Mouse (Mus musculus): ENCODE measurements around the gene Lrrc61. TPM values are rescaled to one million over a fixed set of nuclear protein-coding genes. Genes with fewer than 3 reads are reported as not detected.

Gene Lrrc61
- polyA plus RNA-seq, 1 experiment from 2014 or later, result 17.2 TPM

DNA sequence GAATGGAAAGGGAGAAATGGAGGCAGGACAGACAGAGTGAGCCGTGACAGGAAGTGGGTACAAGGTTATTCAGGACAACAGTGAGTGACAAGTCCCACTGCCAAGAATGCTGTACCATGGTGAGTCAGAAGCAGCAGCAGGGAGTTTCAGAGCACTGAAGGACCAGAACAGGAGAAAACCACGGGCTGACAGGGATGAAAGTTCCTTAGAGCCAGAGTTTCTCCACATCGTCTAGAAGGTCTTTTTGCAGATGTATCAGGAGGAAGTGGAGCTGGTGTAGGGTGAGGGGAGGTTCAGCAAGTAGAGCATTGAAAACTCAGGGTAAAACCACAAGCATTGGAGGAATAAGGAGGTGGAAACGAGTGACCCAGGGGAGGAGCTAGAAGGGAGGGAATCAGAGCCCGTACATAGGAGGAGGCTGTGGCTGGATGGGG, 24.6 kb downstream of the Lrrc61 start:
- Histone ChIP-seq H3K4me3 (no peak overlapping the region), H3K27ac (no peak overlapping the region), H3K27me3 (ENCODE audit: low read depth, poor library complexity, severe bottlenecking) (no peaks in the 10 kb centered on the region), H3K9me3 (replicated peaks) (no peaks in the 10 kb centered on the region), H3K36me3 (no peaks in the 10 kb centered on the region), H3K4me1 (peaks cover 6% of the 10 kb centered on the region; the same call in 1 of the 2 replicates)
- 36% methylated on average over 5 of the region's 5 CpGs for WGBS
- DNase-seq (ENCODE audit: low spot score), result no peak

DNA sequence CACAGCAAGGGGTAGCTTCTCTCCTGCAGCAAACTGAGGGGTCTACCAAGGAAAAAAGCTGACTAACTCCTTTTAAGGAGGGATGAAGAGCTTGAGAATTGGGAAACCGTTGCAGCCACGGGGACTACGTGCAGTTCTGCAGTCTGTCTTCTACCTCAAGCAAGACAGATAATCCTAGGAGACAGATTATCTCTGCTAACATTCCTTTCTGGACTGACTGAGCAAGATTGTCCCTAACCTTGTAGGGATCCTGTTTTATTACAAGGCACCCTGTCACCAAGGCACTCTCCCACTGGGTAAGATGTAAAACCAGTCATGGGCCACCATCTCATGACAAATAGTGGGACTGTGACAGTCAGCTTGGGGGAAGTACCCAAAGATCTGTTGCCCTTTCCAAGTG, 26.7 kb downstream of the Lrrc61 start:
- Histone ChIP-seq H3K27me3 (ENCODE audit: low read depth, poor library complexity, severe bottlenecking) (no peaks in the 10 kb centered on the region), H3K27ac (no peak overlapping the region), H3K4me1 (peaks cover 6% of the 10 kb centered on the region; the same call in 1 of the 2 replicates), H3K36me3 (no peaks in the 10 kb centered on the region), H3K9me3 (replicated peaks) (no peaks in the 10 kb centered on the region), H3K4me3 (no peak overlapping the region)
- no peak for DNase-seq (ENCODE audit: low spot score)
- WGBS, result 66% methylated on average over 3 of the region's 3 CpGs

DNA sequence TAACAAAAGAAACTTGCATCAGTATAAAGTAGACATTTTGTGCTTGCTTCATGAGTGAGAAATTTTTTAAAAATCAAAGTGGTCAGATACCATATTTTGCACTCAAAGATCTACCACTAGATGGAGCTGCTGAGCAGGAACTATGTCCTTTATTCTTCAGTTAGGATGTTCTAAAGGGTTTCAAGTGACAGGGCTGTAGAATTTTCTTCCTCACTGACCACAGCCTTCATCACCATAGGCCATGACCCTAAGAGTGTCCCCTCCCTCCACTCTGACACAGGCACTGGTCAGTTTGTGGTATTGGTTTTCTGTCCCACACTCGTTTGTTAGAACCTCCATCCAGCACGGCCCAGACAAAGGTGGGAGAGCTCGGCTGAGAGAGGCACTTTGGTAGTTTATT, 27.4 kb downstream of the Lrrc61 start:
- H3K36me3 ChIP-seq, result no peaks in the 10 kb centered on the region
- no peaks in the 10 kb centered on the region for H3K27me3 ChIP-seq (ENCODE audit: low read depth, poor library complexity, severe bottlenecking)
- H3K4me3 ChIP-seq, result no peak overlapping the region
- no peaks in the 10 kb centered on the region for H3K9me3 ChIP-seq (replicated peaks)
- no peak overlapping the region for H3K27ac ChIP-seq
- DNase-seq (ENCODE audit: low spot score), result no peak
- peaks cover 6% of the 10 kb centered on the region; the same call in 1 of the 2 replicates for H3K4me1 ChIP-seq
- 83% methylated on average over 3 of the region's 3 CpGs for WGBS

DNA sequence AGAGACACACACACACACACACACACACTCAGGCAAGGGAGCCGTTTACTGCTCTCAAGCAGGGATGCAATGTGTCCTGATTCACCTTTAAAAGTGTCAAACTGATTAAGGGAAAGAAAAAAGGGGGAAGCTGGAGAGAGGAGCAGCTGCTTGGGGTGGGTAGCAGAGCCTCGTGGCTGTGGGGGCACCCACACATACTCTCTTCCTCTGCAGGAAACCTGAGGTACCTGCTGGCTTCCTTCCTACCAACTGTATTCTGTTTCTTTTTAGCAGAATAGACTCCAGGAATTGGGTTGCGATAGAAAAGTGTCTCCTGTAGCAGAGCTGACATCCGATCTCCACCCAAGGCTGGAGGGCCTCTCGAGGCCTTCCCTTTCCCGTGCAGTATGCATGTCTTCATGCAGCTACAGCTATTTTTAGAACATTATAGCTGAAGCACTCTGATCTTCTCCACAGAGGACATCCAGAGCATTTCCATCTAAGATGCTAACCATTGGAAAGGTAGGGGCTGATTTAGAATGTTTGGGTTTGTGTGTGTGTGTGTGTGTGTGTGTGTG, 34.7 kb downstream of the Lrrc61 start, which contains the start of gene Gm45021:
TSS of gene Gm45021 (plus strand) at position 417 of the 557 bp plus-strand sequence.
- Histone ChIP-seq H3K27ac (no peak within 1 kb of the TSS), H3K4me1 (peaks cover 19% of the 10 kb centered on the region), H3K36me3 (no peaks in the 10 kb centered on the region), H3K27me3 (ENCODE audit: low read depth, poor library complexity, severe bottlenecking) (no peaks in the 10 kb centered on the region), H3K4me3 (no peak within 1 kb of the TSS), H3K9me3 (replicated peaks) (no peaks in the 10 kb centered on the region)
- no peak for DNase-seq (ENCODE audit: low spot score)
- 53% methylated on average over 6 of the region's 6 CpGs for WGBS

DNA sequence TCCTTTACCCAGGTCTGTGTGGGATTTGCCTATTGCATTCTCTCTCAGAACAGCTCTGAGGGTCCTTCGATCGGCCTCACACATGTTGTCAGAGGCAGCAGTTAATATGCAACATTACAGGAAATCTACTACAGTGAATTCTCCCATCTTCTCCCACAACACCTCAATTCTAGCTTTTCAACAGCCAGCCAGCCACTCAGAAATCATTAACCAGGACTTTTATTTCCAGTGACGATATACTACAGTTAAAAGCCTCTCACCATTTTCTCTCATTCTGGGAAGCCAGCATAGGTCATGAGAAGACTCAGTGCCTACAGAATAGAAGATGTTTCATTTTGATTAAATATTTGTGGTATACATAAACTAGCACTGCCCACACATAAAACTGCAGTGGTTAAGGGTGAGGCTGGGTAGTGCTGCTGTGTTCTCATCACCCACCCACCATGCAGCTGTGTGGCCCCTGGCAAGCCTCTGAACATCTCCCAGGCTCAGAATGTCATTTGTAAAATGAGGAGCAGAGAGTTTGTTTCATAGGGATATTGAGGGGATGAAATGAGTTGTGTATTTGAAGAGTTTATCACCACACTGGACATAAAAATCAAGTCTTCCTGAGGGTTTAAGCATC, 36.7 kb downstream of the Lrrc61 start:
- Histone ChIP-seq H3K36me3 (peaks cover 15% of the 10 kb centered on the region), H3K27ac (no peak overlapping the region), H3K9me3 (replicated peaks) (peaks cover 5% of the 10 kb centered on the region), H3K4me1 (peaks cover 32% of the 10 kb centered on the region), H3K27me3 (ENCODE audit: low read depth, poor library complexity, severe bottlenecking) (no peaks in the 10 kb centered on the region), H3K4me3 (no peak overlapping the region)
- no peak for DNase-seq (ENCODE audit: low spot score)
- 91% methylated on average over 3 of the region's 3 CpGs for WGBS

DNA sequence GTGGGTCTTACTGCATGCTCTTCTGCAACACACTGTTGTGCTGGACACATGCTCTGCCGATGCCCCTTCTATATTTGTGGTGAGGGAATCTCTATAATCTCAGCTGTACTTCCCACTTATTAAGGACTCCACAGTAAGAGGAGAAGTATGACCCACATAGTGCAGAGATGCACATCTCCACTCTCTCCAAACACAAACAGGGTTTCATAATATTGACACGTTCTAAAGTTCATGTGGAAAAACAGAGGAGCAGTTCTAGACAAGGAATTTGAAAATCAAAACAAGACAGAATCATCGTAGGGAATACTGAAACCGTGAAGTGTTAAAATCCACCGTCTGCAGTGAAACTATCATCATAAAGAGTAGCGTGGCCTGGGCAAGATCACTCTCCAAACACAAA, 37.3 kb downstream of the Lrrc61 start:
- WGBS, result 91% methylated on average over 6 of the region's 6 CpGs
- no peaks in the 10 kb centered on the region for H3K27me3 ChIP-seq (ENCODE audit: low read depth, poor library complexity, severe bottlenecking)

DNA sequence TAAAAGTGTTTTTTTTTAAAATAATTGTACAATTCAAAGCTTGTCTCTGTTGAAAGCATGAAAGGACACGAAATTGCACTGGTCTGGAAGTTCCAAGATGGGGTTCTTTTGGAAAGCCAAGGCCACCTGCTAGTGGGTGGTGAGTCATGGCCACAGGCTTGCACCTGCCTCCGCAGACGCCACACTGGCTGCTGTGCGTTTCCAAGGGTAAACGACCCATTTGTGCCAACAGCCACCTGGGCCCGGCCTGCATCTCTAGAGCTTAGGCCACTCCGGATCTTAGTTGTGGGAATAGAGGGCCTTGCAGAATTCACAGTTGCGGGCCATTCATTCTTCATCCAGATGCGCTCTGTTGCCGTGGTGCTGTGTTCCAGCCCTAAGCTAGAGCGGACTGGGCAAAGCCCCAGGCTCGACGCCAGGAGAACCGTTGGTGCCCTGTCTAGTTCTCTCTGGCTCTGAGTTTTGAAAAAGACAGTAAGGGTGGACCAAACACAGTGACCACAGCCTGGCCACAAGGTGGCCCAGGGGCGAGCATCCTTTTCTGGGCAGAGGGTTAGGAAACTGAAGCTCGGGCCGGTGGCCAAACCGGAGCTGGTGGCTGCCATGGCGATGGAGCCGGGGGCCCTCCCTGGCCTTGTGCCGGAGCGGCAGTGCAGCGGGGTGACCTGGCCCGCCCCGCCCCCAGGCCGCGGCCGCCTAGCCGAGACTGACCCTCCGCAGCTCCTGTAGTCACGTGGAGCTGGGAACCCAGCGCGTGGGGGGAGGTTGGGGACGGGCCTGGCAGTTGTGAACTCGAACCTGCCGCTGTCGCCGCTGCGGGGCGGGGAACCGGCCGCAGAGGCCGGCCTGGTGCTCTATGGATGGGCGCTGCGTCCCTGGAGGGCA, 38.8 kb downstream of the Lrrc61 start, which contains the start of the genes Repin1 and Gm44965:
TSS of gene Repin1 (plus strand) at position 726 of the 885 bp plus-strand sequence.
TSS of gene Gm44965 (plus strand) at position 784 of the 885 bp plus-strand sequence.
- DNase-seq (ENCODE audit: low spot score), result peak; percentile 95
- H3K27me3 ChIP-seq (ENCODE audit: low read depth, poor library complexity, severe bottlenecking), result no peaks in the 10 kb centered on the region
- 7% methylated on average over 45 of the region's 45 CpGs for WGBS
- H3K4me1 ChIP-seq, result peaks cover 32% of the 10 kb centered on the region
- H3K27ac ChIP-seq, result peak within 1 kb of the TSS; percentile 97
- H3K9me3 ChIP-seq (replicated peaks), result peaks cover 22% of the 10 kb centered on the region
- H3K36me3 ChIP-seq, result peaks cover 35% of the 10 kb centered on the region
- peak within 1 kb of the TSS; percentile 90 for H3K4me3 ChIP-seq

More for the DNA sequence above, 37.3 kb downstream of the Lrrc61 start:
- no peak for DNase-seq (ENCODE audit: low spot score)
- peaks cover 20% of the 10 kb centered on the region for H3K36me3 ChIP-seq
- no peak overlapping the region for H3K27ac ChIP-seq
- peaks cover 10% of the 10 kb centered on the region for H3K9me3 ChIP-seq (replicated peaks)
- H3K4me3 ChIP-seq, result no peak overlapping the region
- peaks cover 32% of the 10 kb centered on the region for H3K4me1 ChIP-seq

DNA sequence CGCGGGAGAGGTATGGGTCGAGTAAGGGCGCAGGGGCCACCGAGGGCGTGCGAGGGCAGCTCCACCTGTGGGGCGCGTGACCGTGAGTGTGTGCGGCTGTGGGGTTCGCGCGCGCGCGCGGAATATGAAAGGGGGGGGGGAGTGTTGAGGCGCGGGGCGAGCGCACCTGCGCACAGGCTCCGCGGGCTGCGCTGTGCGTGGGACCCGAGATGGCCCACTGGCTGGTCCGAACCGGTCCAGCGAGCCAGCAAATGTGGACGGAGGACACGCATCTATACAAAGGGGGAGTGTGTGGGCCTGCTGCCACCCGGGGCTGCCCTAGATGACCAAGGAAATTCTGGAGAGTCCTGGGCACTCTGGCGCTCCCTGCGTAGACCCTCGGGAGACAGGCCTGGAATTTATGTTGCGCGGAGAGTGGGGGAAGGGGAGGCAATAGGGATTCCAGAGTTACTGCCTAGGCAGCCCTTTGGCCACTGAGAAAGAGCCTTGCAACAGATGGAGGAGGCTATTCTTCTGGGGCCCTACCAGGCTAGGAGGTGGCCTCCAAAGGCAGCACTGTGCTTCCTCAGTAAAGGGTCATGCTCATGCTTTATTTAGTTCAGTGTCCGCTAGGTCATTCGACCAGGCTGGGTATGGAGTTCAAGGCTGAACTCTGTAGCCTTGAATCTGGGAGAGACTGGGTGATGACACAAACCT, 39.6 kb downstream of the Lrrc61 start:
- Histone ChIP-seq H3K27ac (peak overlapping the region; percentile 97), H3K36me3 (peaks cover 43% of the 10 kb centered on the region), H3K4me1 (peaks cover 30% of the 10 kb centered on the region), H3K9me3 (replicated peaks) (peaks cover 22% of the 10 kb centered on the region), H3K27me3 (ENCODE audit: low read depth, poor library complexity, severe bottlenecking) (no peaks in the 10 kb centered on the region), H3K4me3 (peak overlapping the region; percentile 90)
- DNase-seq (ENCODE audit: low spot score), result peak; percentile 75
- 1% methylated on average over 41 of the region's 41 CpGs for WGBS

DNA sequence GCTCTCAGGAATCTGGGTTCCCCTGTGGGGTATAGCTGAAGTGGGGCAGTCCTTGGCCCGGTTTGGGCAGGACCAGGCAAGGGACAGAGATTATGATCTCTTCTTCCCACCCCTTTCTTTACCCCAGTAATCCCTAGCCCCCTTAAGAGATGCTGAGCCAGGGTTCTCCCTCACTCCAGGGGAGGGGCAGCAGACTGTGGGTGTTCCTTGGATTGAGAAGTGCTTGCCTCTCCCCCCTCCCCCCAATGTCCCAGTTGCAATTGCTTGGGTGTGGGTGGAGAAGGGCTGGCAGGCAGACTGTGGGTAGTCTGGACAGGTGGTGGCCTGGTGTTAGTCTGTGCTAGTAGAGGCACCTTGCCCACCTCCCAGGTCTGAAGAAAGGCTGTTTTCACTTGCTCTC, 40.7 kb downstream of the Lrrc61 start:
- no peak for DNase-seq (ENCODE audit: low spot score)
- peaks cover 22% of the 10 kb centered on the region for H3K9me3 ChIP-seq (replicated peaks)
- H3K36me3 ChIP-seq, result peaks cover 54% of the 10 kb centered on the region
- H3K27me3 ChIP-seq (ENCODE audit: low read depth, poor library complexity, severe bottlenecking), result no peaks in the 10 kb centered on the region
- WGBS, result 60% methylated on average over 1 of the region's 1 CpGs
- peak overlapping the region; percentile 90 for H3K4me3 ChIP-seq
- H3K27ac ChIP-seq, result peak overlapping the region; percentile 97
- peaks cover 25% of the 10 kb centered on the region for H3K4me1 ChIP-seq

DNA sequence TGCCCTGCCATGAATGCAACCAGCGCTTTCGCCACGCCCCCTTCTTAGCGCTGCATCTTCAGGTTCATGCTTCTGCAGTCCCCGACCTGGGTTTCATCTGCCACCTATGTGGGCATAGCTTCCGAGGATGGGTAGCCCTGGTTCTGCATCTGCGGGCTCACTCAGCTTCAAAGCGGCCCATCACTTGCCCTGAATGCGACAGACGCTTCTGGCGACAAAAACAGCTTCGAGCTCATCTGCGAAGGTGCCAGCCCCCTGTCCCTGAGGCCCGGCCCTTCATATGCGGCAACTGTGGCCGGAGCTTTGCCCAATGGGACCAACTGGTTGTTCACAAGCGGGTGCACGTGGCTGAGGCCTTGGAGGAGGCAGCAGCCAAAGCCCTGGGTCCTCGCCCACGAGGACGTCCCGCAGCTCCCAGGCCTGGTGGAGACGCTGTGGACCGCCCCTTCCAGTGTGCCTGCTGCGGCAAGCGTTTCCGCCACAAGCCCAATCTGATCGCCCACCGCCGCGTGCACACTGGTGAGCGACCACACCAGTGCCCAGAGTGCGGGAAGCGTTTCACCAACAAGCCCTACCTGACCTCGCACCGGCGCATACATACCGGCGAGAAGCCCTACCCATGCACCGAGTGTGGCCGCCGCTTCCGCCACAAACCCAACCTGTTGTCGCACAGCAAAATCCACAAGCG, 42.1 kb downstream of the Lrrc61 start:
- WGBS, result 94% methylated on average over 45 of the region's 45 CpGs
- peaks cover 22% of the 10 kb centered on the region for H3K9me3 ChIP-seq (replicated peaks)
- no peaks in the 10 kb centered on the region for H3K27me3 ChIP-seq (ENCODE audit: low read depth, poor library complexity, severe bottlenecking)
- peaks cover 35% of the 10 kb centered on the region for H3K4me1 ChIP-seq
- DNase-seq (ENCODE audit: low spot score), result no peak
- peaks cover 58% of the 10 kb centered on the region for H3K36me3 ChIP-seq
- H3K27ac ChIP-seq, result 0 out of 2 replicates have a peak overlapping the region, but pooled peaks have one; percentile 20
- 0 out of 2 replicates have a peak overlapping the region, but pooled peaks have one; percentile 12 for H3K4me3 ChIP-seq

DNA sequence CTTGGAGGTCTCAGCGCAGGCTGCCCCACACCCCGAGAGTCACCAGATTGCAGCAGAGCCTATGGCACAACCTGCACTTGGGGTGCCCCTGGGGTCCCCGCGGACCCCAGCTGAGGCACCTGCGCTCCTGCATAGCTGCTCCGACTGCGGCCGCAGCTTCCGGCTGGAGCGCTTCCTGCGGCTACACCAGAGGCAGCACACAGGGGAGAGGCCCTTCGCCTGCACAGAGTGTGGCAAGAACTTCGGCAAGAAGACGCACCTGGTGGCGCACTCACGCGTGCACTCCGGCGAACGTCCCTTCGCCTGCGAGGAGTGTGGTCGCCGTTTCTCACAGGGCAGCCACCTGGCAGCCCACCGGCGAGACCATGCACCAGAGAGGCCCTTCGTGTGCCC, 42.6 kb downstream of the Lrrc61 start:
- no peak for DNase-seq (ENCODE audit: low spot score)
- H3K27me3 ChIP-seq (ENCODE audit: low read depth, poor library complexity, severe bottlenecking), result no peaks in the 10 kb centered on the region
- H3K36me3 ChIP-seq, result peaks cover 58% of the 10 kb centered on the region
- H3K4me1 ChIP-seq, result peaks cover 38% of the 10 kb centered on the region
- no peak overlapping the region for H3K27ac ChIP-seq
- peaks cover 22% of the 10 kb centered on the region for H3K9me3 ChIP-seq (replicated peaks)
- WGBS, result 96% methylated on average over 27 of the region's 27 CpGs
- 0 out of 2 replicates have a peak overlapping the region, but pooled peaks have one; percentile 12 for H3K4me3 ChIP-seq

DNA sequence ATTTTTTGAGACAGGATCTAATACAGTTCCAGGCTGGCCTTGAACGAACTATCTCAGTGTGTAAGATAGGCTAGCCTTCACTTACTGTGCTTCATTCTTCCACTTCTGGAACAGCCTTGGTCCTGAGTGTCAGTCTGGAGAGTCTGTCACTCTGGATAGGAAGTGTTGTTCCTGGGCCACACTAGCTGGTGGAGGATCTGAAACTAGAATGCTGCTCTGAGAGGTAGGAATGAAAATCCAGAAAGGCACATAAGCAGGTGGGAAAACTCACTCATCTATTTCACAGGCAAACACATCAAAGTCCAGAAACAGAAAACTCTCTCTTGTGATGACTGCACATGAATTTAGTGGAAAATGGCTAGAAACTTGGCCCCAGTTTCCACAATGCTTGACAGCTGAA, 46.0 kb downstream of the Lrrc61 start:
- peaks cover 22% of the 10 kb centered on the region for H3K9me3 ChIP-seq (replicated peaks)
- H3K4me3 ChIP-seq, result no peak overlapping the region
- 95% methylated on average over 1 of the region's 1 CpGs for WGBS
- no peak for DNase-seq (ENCODE audit: low spot score)
- no peaks in the 10 kb centered on the region for H3K27me3 ChIP-seq (ENCODE audit: low read depth, poor library complexity, severe bottlenecking)
- peaks cover 23% of the 10 kb centered on the region for H3K4me1 ChIP-seq
- H3K36me3 ChIP-seq, result peaks cover 57% of the 10 kb centered on the region
- H3K27ac ChIP-seq, result no peak overlapping the region
